Mouse (Mus musculus): ENCODE results near the gene 1700067P10Rik. TPM values are rescaled to one million over a fixed set of nuclear protein-coding genes. Genes with fewer than 3 reads are reported as not detected.

Gene 1700067P10Rik
- polyA plus RNA-seq, 1 experiment from 2014 or later: not detected

- no peaks in the 10 kb centered on the region for H3K9me3 ChIP-seq (replicated peaks; ENCODE audit: control insufficient read depth, low read length)
- DNase-seq (ENCODE audit: low spot score): peak; percentile 36
- no peak overlapping the region; the same call in 1 of the 2 replicates for H3K27ac ChIP-seq (replicated peaks; ENCODE audit: low read depth, low read length)
- WGBS: 42% methylated on average over 20 of the region's 20 CpGs
- no peak overlapping the region for H3K9ac ChIP-seq (replicated peaks; ENCODE audit: low read length)
- no peak overlapping the region for H3K4me2 ChIP-seq (ENCODE audit: low read depth, low read length)
- peaks cover 8% of the 10 kb centered on the region for H3K4me1 ChIP-seq (ENCODE audit: control insufficient read depth, insufficient read depth, low read length)
- no peak overlapping the region for H3K4me3 ChIP-seq (ENCODE audit: low read depth, low read length)
- no peak for ATAC-seq (replicated peaks; ENCODE audit: insufficient number of reproducible peaks, low FRiP score, low TSS enrichment, low read depth)
- H3K36me3 ChIP-seq (replicated peaks; ENCODE audit: control insufficient read depth, insufficient read depth, low read depth, low read length): no peaks in the 10 kb centered on the region
- no peaks in the 10 kb centered on the region; the same call in 1 of the 2 replicates for H3K27me3 ChIP-seq (ENCODE audit: control insufficient read depth, insufficient read depth, low read length)
Observed at GRCm38 (mm10) chr17:48055076-48055816, 33.9 kb upstream of the 1700067P10Rik start.

- H3K4me3 ChIP-seq (ENCODE audit: low read depth, low read length): no peak overlapping the region
- WGBS: 1% methylated on average over 12 of the region's 12 CpGs
- H3K36me3 ChIP-seq (replicated peaks; ENCODE audit: control insufficient read depth, insufficient read depth, low read depth, low read length): no peaks in the 10 kb centered on the region
- peak overlapping the region; percentile 16; the same call in 1 of the 2 replicates for H3K4me2 ChIP-seq (ENCODE audit: low read depth, low read length)
- H3K27me3 ChIP-seq (ENCODE audit: control insufficient read depth, insufficient read depth, low read length): no peaks in the 10 kb centered on the region; the same call in 1 of the 2 replicates
- no peak overlapping the region for H3K27ac ChIP-seq (replicated peaks; ENCODE audit: low read depth, low read length)
- peak overlapping the region; percentile 42; the same call in 1 of the 2 replicates for H3K9ac ChIP-seq (replicated peaks; ENCODE audit: low read length)
- no peaks in the 10 kb centered on the region for H3K9me3 ChIP-seq (replicated peaks; ENCODE audit: control insufficient read depth, low read length)
- H3K4me1 ChIP-seq (ENCODE audit: control insufficient read depth, insufficient read depth, low read length): peaks cover 10% of the 10 kb centered on the region
- peak; percentile 32 for DNase-seq (ENCODE audit: low spot score)
- no peak for ATAC-seq (replicated peaks; ENCODE audit: insufficient number of reproducible peaks, low FRiP score, low TSS enrichment, low read depth)
Observed at GRCm38 (mm10) chr17:48057382-48057781, 31.7 kb upstream of the 1700067P10Rik start.

DNA sequence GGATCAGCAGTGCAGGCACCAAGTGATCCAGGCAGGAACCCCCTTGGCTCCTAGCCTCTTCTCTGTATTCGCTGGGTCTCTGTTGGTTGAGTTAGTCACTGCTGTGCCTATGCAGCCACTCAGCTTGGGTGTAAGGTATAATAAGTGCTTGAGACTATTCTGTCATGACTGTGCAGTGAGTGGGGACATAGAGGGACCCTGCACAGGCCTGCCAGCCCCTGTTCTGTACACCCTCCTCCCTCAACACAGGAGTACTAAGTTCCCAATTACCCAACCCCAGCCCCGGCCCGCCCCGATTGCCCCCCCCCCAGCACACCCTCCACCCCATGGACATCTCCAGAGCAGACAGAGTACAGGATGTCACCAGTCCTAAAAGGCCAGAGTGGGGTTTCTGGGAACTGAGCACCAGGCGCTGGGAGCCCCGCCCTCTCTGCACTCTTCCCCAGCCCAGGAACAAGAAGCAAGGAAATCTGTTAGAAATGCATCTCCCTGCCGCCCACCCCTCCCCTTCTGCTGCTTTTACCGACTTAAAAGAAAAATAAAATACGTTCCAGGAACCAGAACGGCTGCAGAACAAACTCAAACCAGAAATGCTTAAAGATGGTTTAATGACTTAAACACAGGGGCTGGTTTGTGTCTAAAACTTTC is 24.8 kb upstream of the 1700067P10Rik start:
- ATAC-seq (replicated peaks; ENCODE audit: insufficient number of reproducible peaks, low FRiP score, low TSS enrichment, low read depth) (peak; percentile 53; the same call in 1 of the 2 replicates), DNase-seq (ENCODE audit: low spot score) (peak; percentile 66)
- peak overlapping the region; percentile 75 for H3K27ac ChIP-seq (replicated peaks; ENCODE audit: low read depth, low read length)
- H3K9ac ChIP-seq (replicated peaks; ENCODE audit: low read length): 0 out of 2 replicates have a peak overlapping the region, but pooled peaks have one; percentile 8
- 32% methylated on average over 10 of the region's 10 CpGs for WGBS
- H3K36me3 ChIP-seq (replicated peaks; ENCODE audit: control insufficient read depth, insufficient read depth, low read depth, low read length): no peaks in the 10 kb centered on the region
- no peak overlapping the region for H3K4me3 ChIP-seq (ENCODE audit: low read depth, low read length)
- no peak overlapping the region for H3K4me2 ChIP-seq (ENCODE audit: low read depth, low read length)
- no peaks in the 10 kb centered on the region for H3K9me3 ChIP-seq (replicated peaks; ENCODE audit: control insufficient read depth, low read length)
- H3K27me3 ChIP-seq (ENCODE audit: control insufficient read depth, insufficient read depth, low read length): no peaks in the 10 kb centered on the region
- H3K4me1 ChIP-seq (ENCODE audit: control insufficient read depth, insufficient read depth, low read length): peaks cover 12% of the 10 kb centered on the region

GRCm38 (mm10) chr17:48065081-48065501 is 24.0 kb upstream of the 1700067P10Rik start:
- H3K27ac ChIP-seq (replicated peaks; ENCODE audit: low read depth, low read length): peak overlapping the region; percentile 49; the same call in 1 of the 2 replicates
- H3K36me3 ChIP-seq (replicated peaks; ENCODE audit: control insufficient read depth, insufficient read depth, low read depth, low read length): no peaks in the 10 kb centered on the region
- no peak overlapping the region for H3K9ac ChIP-seq (replicated peaks; ENCODE audit: low read length)
- no peaks in the 10 kb centered on the region for H3K9me3 ChIP-seq (replicated peaks; ENCODE audit: control insufficient read depth, low read length)
- no peak overlapping the region for H3K4me3 ChIP-seq (ENCODE audit: low read depth, low read length)
- H3K4me2 ChIP-seq (ENCODE audit: low read depth, low read length): no peak overlapping the region
- 32% methylated on average over 5 of the region's 5 CpGs for WGBS
- peaks cover 12% of the 10 kb centered on the region for H3K4me1 ChIP-seq (ENCODE audit: control insufficient read depth, insufficient read depth, low read length)
- H3K27me3 ChIP-seq (ENCODE audit: control insufficient read depth, insufficient read depth, low read length): no peaks in the 10 kb centered on the region
- DNase-seq (ENCODE audit: low spot score) (peak; percentile 24), ATAC-seq (replicated peaks; ENCODE audit: insufficient number of reproducible peaks, low FRiP score, low TSS enrichment, low read depth) (no peak)

GRCm38 (mm10) chr17:48067083-48067614 is 22.0 kb upstream of the 1700067P10Rik start:
- Histone ChIP-seq H3K27ac (replicated peaks; ENCODE audit: low read depth, low read length) (no peak overlapping the region), H3K9me3 (replicated peaks; ENCODE audit: control insufficient read depth, low read length) (no peaks in the 10 kb centered on the region), H3K4me2 (ENCODE audit: low read depth, low read length) (no peak overlapping the region), H3K4me3 (ENCODE audit: low read depth, low read length) (no peak overlapping the region), H3K4me1 (ENCODE audit: control insufficient read depth, insufficient read depth, low read length) (peaks cover 10% of the 10 kb centered on the region), H3K27me3 (ENCODE audit: control insufficient read depth, insufficient read depth, low read length) (no peaks in the 10 kb centered on the region), H3K36me3 (replicated peaks; ENCODE audit: control insufficient read depth, insufficient read depth, low read depth, low read length) (no peaks in the 10 kb centered on the region), H3K9ac (replicated peaks; ENCODE audit: low read length) (no peak overlapping the region; the same call in 1 of the 2 replicates)
- DNase-seq (ENCODE audit: low spot score) (no peak), ATAC-seq (replicated peaks; ENCODE audit: insufficient number of reproducible peaks, low FRiP score, low TSS enrichment, low read depth) (no peak)
- 64% methylated on average over 10 of the region's 10 CpGs for WGBS

- Histone ChIP-seq H3K27ac (replicated peaks; ENCODE audit: low read depth, low read length) (no peak overlapping the region), H3K4me1 (ENCODE audit: control insufficient read depth, insufficient read depth, low read length) (peaks cover 10% of the 10 kb centered on the region), H3K4me2 (ENCODE audit: low read depth, low read length) (no peak overlapping the region), H3K9me3 (replicated peaks; ENCODE audit: control insufficient read depth, low read length) (no peaks in the 10 kb centered on the region), H3K9ac (replicated peaks; ENCODE audit: low read length) (no peak overlapping the region; the same call in 1 of the 2 replicates), H3K27me3 (ENCODE audit: control insufficient read depth, insufficient read depth, low read length) (no peaks in the 10 kb centered on the region), H3K4me3 (ENCODE audit: low read depth, low read length) (no peak overlapping the region), H3K36me3 (replicated peaks; ENCODE audit: control insufficient read depth, insufficient read depth, low read depth, low read length) (no peaks in the 10 kb centered on the region)
- 15% methylated on average over 5 of the region's 5 CpGs for WGBS
- ATAC-seq (replicated peaks; ENCODE audit: insufficient number of reproducible peaks, low FRiP score, low TSS enrichment, low read depth) (no peak), DNase-seq (ENCODE audit: low spot score) (no peak)
Observed at GRCm38 (mm10) chr17:48067729-48068128, 21.4 kb upstream of the 1700067P10Rik start.

- peak; percentile 34; the same call in 1 of the 2 replicates for ATAC-seq (replicated peaks; ENCODE audit: insufficient number of reproducible peaks, low FRiP score, low TSS enrichment, low read depth)
Observed at GRCm38 (mm10) chr17:48080626-48081025, 8.5 kb upstream of the 1700067P10Rik start.

More at GRCm38 (mm10) chr17:48080626-48081025, 8.5 kb upstream of the 1700067P10Rik start:
- Histone ChIP-seq H3K4me2 (ENCODE audit: low read depth, low read length) (no peak overlapping the region), H3K27ac (replicated peaks; ENCODE audit: low read depth, low read length) (no peak overlapping the region), H3K4me1 (ENCODE audit: control insufficient read depth, insufficient read depth, low read length) (no peaks in the 10 kb centered on the region), H3K27me3 (ENCODE audit: control insufficient read depth, insufficient read depth, low read length) (no peaks in the 10 kb centered on the region), H3K4me3 (ENCODE audit: low read depth, low read length) (no peak overlapping the region), H3K9me3 (replicated peaks; ENCODE audit: control insufficient read depth, low read length) (no peaks in the 10 kb centered on the region), H3K36me3 (replicated peaks; ENCODE audit: control insufficient read depth, insufficient read depth, low read depth, low read length) (no peaks in the 10 kb centered on the region), H3K9ac (replicated peaks; ENCODE audit: low read length) (no peak overlapping the region)
- WGBS: 45% methylated on average over 3 of the region's 3 CpGs
- no peak for DNase-seq (ENCODE audit: low spot score)
